In genomic region chr12:4862672-4863071, GRCm38 (mm10) we compare ENCODE assay signal across 15 mouse cellular contexts. TPM values are rescaled to one million over a fixed set of nuclear protein-coding genes. Genes with fewer than 3 reads are reported as not detected.
DNase-seq lines count a peak whose midpoint lies in the region; ATAC-seq lines count a peak whose summit lies in the region.
"Had no signal": no experiment of that assay in that cellular context is flagged by ENCODE, and none has a peak within 500 bp of the region (broad histone marks: within the 10 kb centered on the region; RNA-seq: fewer than 3 reads in every experiment).

No protein-coding gene starts in this region.

- no peaks in the 10 kb centered on the region; the same call in 1 of the 2 replicates for H3K27me3 ChIP-seq in heart, embryonic 12.5 days (replicated peaks)
- no peaks in the 10 kb centered on the region for H3K27me3 ChIP-seq in midbrain, embryonic 11.5 days (ENCODE audit: control insufficient read depth, insufficient read depth, low read length)
- no peaks in the 10 kb centered on the region for H3K27me3 ChIP-seq in midbrain, embryonic 14.5 days (ENCODE audit: control insufficient read depth, insufficient read depth, low read length)
- no peaks in the 10 kb centered on the region for H3K27me3 ChIP-seq in splenic B cell, adult 2 months (ENCODE audit: control insufficient read depth, insufficient read depth, low read length, poor library complexity, severe bottlenecking)
- H3K27me3 ChIP-seq: forebrain, embryonic 13.5 days; limb, embryonic 12.5 days; megakaryocyte, embryonic 14.5 days; neural tube, embryonic 12.5 days had no signal

- no peak for DNase-seq in heart, postnatal 4 days
- DNase-seq in midbrain, embryonic 11.5 days (ENCODE audit: low spot score, missing footprints), result peak; percentile 72
- no peak for DNase-seq in midbrain, embryonic 14.5 days
- DNase-seq in splenic B cell, adult 2 months (ENCODE audit: low read depth, low spot score), result peak; percentile 21
- no peak for DNase-seq in gastrocnemius, adult 8-10 months (ENCODE audit: low spot score in 2 of 2)
- DNase-seq in right cerebral cortex, postnatal 10 days (ENCODE audit: low spot score in 2 of 2), result no peak
- DNase-seq: heart, adult 18-20 months; right cerebral cortex, postnatal 25 days had no signal

- WGBS in heart, embryonic 12.5 days, result 92% methylated on average over 4 of the region's 4 CpGs
- WGBS in midbrain, embryonic 11.5 days, result 92% methylated on average over 4 of the region's 4 CpGs
- 91% methylated on average over 4 of the region's 4 CpGs for WGBS in midbrain, embryonic 14.5 days

- no peak overlapping the region for H3K4me2 ChIP-seq in heart, embryonic 12.5 days
- no peak overlapping the region for H3K4me2 ChIP-seq in midbrain, embryonic 11.5 days
- no peak overlapping the region for H3K4me2 ChIP-seq in midbrain, embryonic 14.5 days (ENCODE audit: low read length)
- H3K4me2 ChIP-seq: forebrain, embryonic 13.5 days; hindbrain, embryonic 14.5 days; limb, embryonic 12.5 days; neural tube, embryonic 12.5 days had no signal

- H3K27ac ChIP-seq in heart, embryonic 12.5 days (ENCODE audit: poor library complexity, severe bottlenecking), result 0 out of 2 replicates have a peak overlapping the region, but pooled peaks have one; percentile 32
- H3K27ac ChIP-seq in midbrain, embryonic 11.5 days (ENCODE audit: low read depth, low read length), result no peak overlapping the region
- H3K27ac ChIP-seq in midbrain, embryonic 14.5 days (replicated peaks; ENCODE audit: low read depth, low read length), result no peak overlapping the region
- H3K27ac ChIP-seq: forebrain, embryonic 13.5 days; hindbrain, embryonic 14.5 days; neural tube, embryonic 12.5 days had no signal

- no peaks in the 10 kb centered on the region for H3K9me3 ChIP-seq in heart, embryonic 12.5 days (replicated peaks)
- H3K9me3 ChIP-seq in midbrain, embryonic 11.5 days (ENCODE audit: control insufficient read depth, low read length), result no peaks in the 10 kb centered on the region
- no peaks in the 10 kb centered on the region for H3K9me3 ChIP-seq in midbrain, embryonic 14.5 days (ENCODE audit: control insufficient read depth, low read length)
- H3K9me3 ChIP-seq: forebrain, embryonic 13.5 days; limb, embryonic 12.5 days; megakaryocyte, embryonic 14.5 days; neural tube, embryonic 12.5 days had no signal

- H3K36me3 ChIP-seq in heart, embryonic 12.5 days, result 0 out of 2 replicates have a peak, but pooled peaks cover 9% of the 10 kb centered on the region
- peaks cover 3% of the 10 kb centered on the region; the same call in 1 of the 2 replicates for H3K36me3 ChIP-seq in midbrain, embryonic 11.5 days (ENCODE audit: control insufficient read depth, insufficient read depth, low read length)
- no peaks in the 10 kb centered on the region for H3K36me3 ChIP-seq in midbrain, embryonic 14.5 days (ENCODE audit: control insufficient read depth, insufficient read depth, low read length)
- no peaks in the 10 kb centered on the region for H3K36me3 ChIP-seq in splenic B cell, adult 2 months (ENCODE audit: control insufficient read depth, insufficient read depth, low read length, poor library complexity, severe bottlenecking)
- H3K36me3 ChIP-seq: neural tube, embryonic 12.5 days had no signal

- no peak overlapping the region for H3K4me3 ChIP-seq in heart, embryonic 12.5 days
- H3K4me3 ChIP-seq in midbrain, embryonic 11.5 days (ENCODE audit: low read depth, low read length), result no peak overlapping the region
- H3K4me3 ChIP-seq in midbrain, embryonic 14.5 days (replicated peaks; ENCODE audit: low read depth, low read length), result no peak overlapping the region
- H3K4me3 ChIP-seq: forebrain, embryonic 13.5 days; limb, embryonic 12.5 days; neural tube, embryonic 12.5 days had no signal

- H3K9ac ChIP-seq in heart, embryonic 12.5 days, result no peak overlapping the region
- H3K9ac ChIP-seq in midbrain, embryonic 11.5 days (ENCODE audit: low read length), result no peak overlapping the region
- H3K9ac ChIP-seq in midbrain, embryonic 14.5 days (replicated peaks; ENCODE audit: low read length), result no peak overlapping the region
- H3K9ac ChIP-seq: forebrain, embryonic 13.5 days; hindbrain, embryonic 14.5 days; limb, embryonic 12.5 days; neural tube, embryonic 12.5 days had no signal

- ATAC-seq in heart, embryonic 12.5 days (ENCODE audit: insufficient number of reproducible peaks, low FRiP score), result no peak
- no peak for ATAC-seq in midbrain, embryonic 11.5 days (ENCODE audit: low FRiP score)
- no peak for ATAC-seq in midbrain, embryonic 14.5 days (ENCODE audit: low FRiP score, low TSS enrichment)
- ATAC-seq in common myeloid progenitor, adult 5-6 weeks (replicated peaks; ENCODE audit: low read depth, poor library complexity, severe bottlenecking), result peak; percentile 59
- ATAC-seq: forebrain, embryonic 13.5 days had no signal

- peaks cover 42% of the 10 kb centered on the region for H3K4me1 ChIP-seq in heart, embryonic 12.5 days (replicated peaks)
- peaks cover 4% of the 10 kb centered on the region for H3K4me1 ChIP-seq in midbrain, embryonic 11.5 days (ENCODE audit: control insufficient read depth, insufficient read depth, low read length)
- no peaks in the 10 kb centered on the region for H3K4me1 ChIP-seq in midbrain, embryonic 14.5 days (ENCODE audit: control insufficient read depth, insufficient read depth, low read length)

RNA-seq across cellular contexts. Expression of gene Mfsd2b, which starts 11.5 kb away (rescaled TPM):
- 7.2 TPM in 2 replicates for polyA plus RNA-seq in heart, embryonic 12.5 days (2016; fragmentation: Nextera tagmentation; extraction: Ambion mirVana)
- total RNA-seq in heart, postnatal 4 days (2021), result 1 to 10 TPM; 1.3 to 1.6 TPM
- 3.6 and 4.1 TPM in 2 replicates for polyA plus RNA-seq in midbrain, embryonic 11.5 days (2014; fragmentation: Nextera tagmentation; extraction: Ambion mirVana)
- polyA plus RNA-seq in midbrain, embryonic 14.5 days (2014; fragmentation: Nextera tagmentation; extraction: Ambion mirVana), result 1.7 and 2.5 TPM in 2 replicates
- 65.2 and 78.7 TPM in 2 replicates for total RNA-seq in common myeloid progenitor, adult 5-6 weeks (2017)
- total RNA-seq in gastrocnemius, adult 8-10 months (2022), result under 1 TPM; 0.25 to 0.48 (median 0.38) TPM

RNA-seq across cellular contexts. Expression of gene Wdcp, which starts 19.6 kb away (rescaled TPM):
- 14.4 and 14.7 TPM in 2 replicates for polyA plus RNA-seq in heart, embryonic 12.5 days (2016; fragmentation: Nextera tagmentation; extraction: Ambion mirVana)
- 10 to 100 TPM in 1 of 2 experiments, 1 to 10 TPM in 1; 9.3 to 11.4 TPM for total RNA-seq in heart, postnatal 4 days (2021)
- polyA plus RNA-seq in midbrain, embryonic 11.5 days (2014; fragmentation: Nextera tagmentation; extraction: Ambion mirVana), result 16.7 and 17.8 TPM in 2 replicates
- polyA plus RNA-seq in midbrain, embryonic 14.5 days (2014; fragmentation: Nextera tagmentation; extraction: Ambion mirVana), result 10.8 and 11.0 TPM in 2 replicates
- 6.9 TPM in 2 replicates for total RNA-seq in common myeloid progenitor, adult 5-6 weeks (2017)
- total RNA-seq in gastrocnemius, adult 8-10 months (2022), result 1 to 10 TPM; 4.7 to 5.4 (median 5.1) TPM

RNA-seq across cellular contexts. Expression of gene Fkbp1b, which starts 21.3 kb away (rescaled TPM):
- 6.9 and 10.7 TPM in 2 replicates for polyA plus RNA-seq in heart, embryonic 12.5 days (2016; fragmentation: Nextera tagmentation; extraction: Ambion mirVana)
- total RNA-seq in heart, postnatal 4 days (2021), result 1 to 10 TPM; 4.0 to 8.8 TPM
- polyA plus RNA-seq in midbrain, embryonic 11.5 days (2014; fragmentation: Nextera tagmentation; extraction: Ambion mirVana), result 6.3 and 9.0 TPM in 2 replicates
- 30.7 and 39.0 TPM in 2 replicates for polyA plus RNA-seq in midbrain, embryonic 14.5 days (2014; fragmentation: Nextera tagmentation; extraction: Ambion mirVana)
- total RNA-seq in common myeloid progenitor, adult 5-6 weeks (2017), result 2.8 and 8.4 TPM in 2 replicates
- under 1 TPM in 1 of 4 experiments, not detected in 3; 0.58 TPM for total RNA-seq in gastrocnemius, adult 8-10 months (2022)

RNA-seq across cellular contexts. Expression of gene Ubxn2a, which starts 44.8 kb away (rescaled TPM):
- 36.0 and 38.2 TPM in 2 replicates for polyA plus RNA-seq in heart, embryonic 12.5 days (2016; fragmentation: Nextera tagmentation; extraction: Ambion mirVana)
- total RNA-seq in heart, postnatal 4 days (2021), result 10 to 100 TPM; 44.9 to 49.0 TPM
- polyA plus RNA-seq in midbrain, embryonic 11.5 days (2014; fragmentation: Nextera tagmentation; extraction: Ambion mirVana), result 20.3 and 23.7 TPM in 2 replicates
- polyA plus RNA-seq in midbrain, embryonic 14.5 days (2014; fragmentation: Nextera tagmentation; extraction: Ambion mirVana), result 31.4 and 38.9 TPM in 2 replicates
- 45.1 and 78.5 TPM in 2 replicates for total RNA-seq in common myeloid progenitor, adult 5-6 weeks (2017)
- 100 to 1,000 TPM; 142 to 163 (median 146) TPM for total RNA-seq in gastrocnemius, adult 8-10 months (2022)

RNA-seq across cellular contexts. Expression of gene Sf3b6, which starts 45.3 kb away (rescaled TPM):
- 140 and 160 TPM in 2 replicates for polyA plus RNA-seq in heart, embryonic 12.5 days (2016; fragmentation: Nextera tagmentation; extraction: Ambion mirVana)
- 10 to 100 TPM; 69.2 to 70.5 TPM for total RNA-seq in heart, postnatal 4 days (2021)
- polyA plus RNA-seq in midbrain, embryonic 11.5 days (2014; fragmentation: Nextera tagmentation; extraction: Ambion mirVana), result 367 and 402 TPM in 2 replicates
- polyA plus RNA-seq in midbrain, embryonic 14.5 days (2014; fragmentation: Nextera tagmentation; extraction: Ambion mirVana), result 345 and 373 TPM in 2 replicates
- 174 and 177 TPM in 2 replicates for total RNA-seq in common myeloid progenitor, adult 5-6 weeks (2017)
- 10 to 100 TPM; 24.7 to 34.2 (median 28.8) TPM for total RNA-seq in gastrocnemius, adult 8-10 months (2022)

Comparison
In these comparisons a context has a peak if more than half of its experiments do, and no peak if none do; other contexts are left out.
1. DNase-seq: peak in midbrain, embryonic 11.5 days (single experiment) and splenic B cell, adult 2 months (single experiment); none in heart, postnatal 4 days (single experiment), midbrain, embryonic 14.5 days (single experiment), gastrocnemius, adult 8-10 months (0 of 2) and right cerebral cortex, postnatal 10 days (0 of 2).
2. RNA of gene Mfsd2b, which starts 11.5 kb away (total RNA-seq): 65.2 to 78.7 TPM in common myeloid progenitor, adult 5-6 weeks; 1.3 to 1.6 TPM in heart, postnatal 4 days and 0.25 to 0.48 TPM in gastrocnemius, adult 8-10 months; every median in the first group is over 10 times any median in the second.